Mouse (Mus musculus) small intestine, adult 2 months (tissue): ENCODE measurements around the gene Btg3.

Source experiments
- CTCF ChIP-seq: fragments of 200-500 bp; IDR thresholded peaks from 2 replicates; pipeline ENCODE4 v1.5.1; 2012; ENCODE audit warnings: low read depth, mild to moderate bottlenecking, control low read depth, inconsistent platforms, low read length, moderate library complexity, mixed read lengths; ENCODE audit not compliant: insufficient replicate concordance, insufficient read length; ENCODE audit errors: extremely low read depth
- POLR2A ChIP-seq: fragments of 200-500 bp; IDR thresholded peaks from 2 replicates; pipeline ENCODE4 v1.6.1; 2012; ENCODE audit warnings: low read depth, mild to moderate bottlenecking, control low read depth, inconsistent platforms, low read length, moderate library complexity

GRCm38 (mm10) chr16:78283231-78283630, 93.8 kb downstream of the Btg3 start:
- TF ChIP-seq CTCF (no peak), POLR2A (no peak)
